Mouse (Mus musculus): ENCODE data around the gene Ifi209.
A peak's percentile ranks its signal among the peaks of the same experiment; 100 is the strongest.
"Not testable (repeated sequence)": the region's sequence is repeated elsewhere in the genome, so short reads cannot be mapped to it uniquely, and the experiment has no call there.

The Ifi209 gene

DNA sequence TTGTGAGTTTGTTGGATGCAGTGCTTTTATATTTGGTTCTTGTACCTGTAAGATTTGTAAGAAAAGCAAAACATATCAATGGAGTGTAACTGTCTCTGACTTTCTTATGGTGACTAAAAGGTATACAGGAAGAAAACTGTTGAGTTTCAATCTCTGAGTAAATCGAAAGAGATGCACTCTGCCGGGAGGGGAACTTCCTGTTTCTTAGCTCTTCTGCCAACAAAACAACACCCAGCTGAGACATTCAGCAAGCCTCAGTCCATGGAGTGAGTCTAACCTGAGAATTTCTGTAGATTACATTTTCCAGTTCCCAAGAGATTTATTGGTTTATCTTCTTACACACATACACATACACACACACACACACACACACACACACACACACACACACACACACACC lies at the start of gene Ifi209:
TSS of gene Ifi209 (plus strand) at position 296 of the 400 bp plus-strand sequence.
- peak; percentile 6 to 26 for DNase-seq (ENCODE audit: low spot score in 2 of 2)

GRCm38 (mm10) chr1:173589698-173590097 lies 41.0 kb upstream of the Ifi209 start:
- not testable (repeated sequence) for DNase-seq (ENCODE audit: low spot score in 2 of 2)

DNA sequence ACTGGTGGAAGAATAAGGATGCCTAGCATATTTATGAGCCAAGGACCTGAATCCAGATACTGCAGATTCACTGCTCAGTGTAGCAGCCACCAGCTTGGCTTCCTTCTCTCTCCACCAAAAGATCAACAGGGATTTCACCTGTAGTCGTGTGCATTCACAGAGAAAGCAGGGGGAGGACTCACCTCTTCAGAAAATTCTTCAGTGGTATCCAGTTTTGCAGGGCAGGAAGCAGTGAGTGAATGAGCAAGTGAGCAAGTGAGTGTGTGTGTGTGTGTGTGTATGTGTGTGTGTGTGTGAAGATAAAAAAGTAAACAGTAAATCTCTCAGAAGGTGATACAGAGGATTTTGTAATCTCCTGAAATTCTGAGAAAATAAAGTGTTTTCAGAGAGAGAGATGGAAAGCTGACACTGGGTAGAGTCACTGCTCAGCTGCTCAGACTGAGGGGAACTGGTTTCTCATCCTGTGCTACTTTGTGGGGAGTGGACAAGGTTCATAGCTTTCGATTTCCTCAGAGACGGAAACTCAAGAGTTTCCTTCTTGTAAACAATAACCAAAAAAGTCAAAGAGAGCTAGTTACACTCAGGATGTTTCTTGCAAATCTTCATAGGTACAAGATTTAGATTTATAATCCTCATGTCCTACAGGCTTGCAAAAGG lies 31.8 kb upstream of the Ifi209 start, which contains the start of gene Ifi213:
TSS of gene Ifi213 (minus strand) at position 437 of the 657 bp plus-strand sequence.
- DNase-seq (ENCODE audit: low spot score in 2 of 2): not testable (repeated sequence)

- DNase-seq (ENCODE audit: low spot score in 2 of 2): not testable (repeated sequence)
Observed at GRCm38 (mm10) chr1:173610291-173610690, 20.4 kb upstream of the Ifi209 start.

DNA sequence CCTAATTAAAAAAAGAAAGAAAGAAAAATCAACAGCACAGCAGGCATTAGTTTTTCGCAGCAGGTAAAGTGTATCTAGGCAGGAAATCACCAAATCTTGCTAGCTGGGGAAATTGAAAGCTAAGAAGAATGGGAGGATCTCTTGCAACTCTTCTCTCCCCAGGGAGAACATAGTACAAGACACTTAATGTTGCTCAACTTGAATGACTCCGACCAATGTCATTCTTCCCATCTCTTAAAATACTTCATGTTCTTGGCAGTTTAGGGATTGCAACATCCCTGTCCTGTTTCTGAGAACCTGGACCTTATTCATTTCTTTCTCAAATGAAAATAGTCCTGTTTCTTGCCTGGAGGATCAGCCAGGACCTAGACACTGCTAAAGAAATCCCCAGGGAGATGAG lies 8.5 kb upstream of the Ifi209 start:
- DNase-seq (ENCODE audit: low spot score in 2 of 2): not testable (repeated sequence)

DNA sequence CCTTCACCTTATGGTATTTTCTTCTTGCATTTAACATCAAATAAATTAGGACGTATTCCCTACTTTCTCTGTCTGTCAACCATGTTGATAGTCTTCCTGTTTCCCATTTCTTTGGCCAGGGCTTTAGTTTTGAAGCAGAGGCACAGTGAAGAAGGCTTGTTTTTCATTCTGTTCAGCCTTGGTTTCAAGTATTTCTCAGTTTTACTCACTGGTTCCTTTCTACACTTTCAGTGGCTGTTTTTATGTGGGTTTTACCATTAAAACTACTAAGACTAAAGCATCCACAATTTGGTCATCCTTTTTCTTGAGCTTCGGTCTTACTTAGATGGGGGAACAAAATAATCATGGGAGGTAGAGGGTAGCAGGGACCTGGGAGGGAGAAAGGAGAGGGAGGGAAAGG lies 6.7 kb upstream of the Ifi209 start:
- DNase-seq (ENCODE audit: low spot score in 2 of 2): no peak

GRCm38 (mm10) chr1:173626686-173627085 lies 4.0 kb upstream of the Ifi209 start:
- no peak for DNase-seq (ENCODE audit: low spot score in 2 of 2)

GRCm38 (mm10) chr1:173633969-173634645 lies 3.4 kb downstream of the Ifi209 start:
- no peak for DNase-seq (ENCODE audit: low spot score in 2 of 2)

DNA sequence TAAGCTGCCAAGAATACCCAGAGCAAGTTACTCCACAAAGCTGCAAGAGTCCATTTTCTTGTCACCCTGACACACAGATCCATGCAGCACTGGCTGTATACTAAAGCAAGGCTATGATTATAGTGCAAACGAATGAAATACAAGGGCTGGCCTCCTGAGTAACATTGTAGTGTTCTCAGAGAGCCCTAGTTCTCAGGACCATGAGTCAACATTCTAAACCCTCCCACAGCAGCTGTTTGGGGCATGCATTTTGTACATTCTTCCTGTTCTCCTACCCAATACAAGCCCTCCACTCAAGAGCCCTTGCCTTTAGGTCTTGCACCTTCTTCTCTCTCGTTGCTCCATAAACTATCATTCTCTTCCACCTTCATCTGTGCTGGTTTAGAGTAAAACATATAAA lies 14.7 kb downstream of the Ifi209 start:
- no peak for DNase-seq (ENCODE audit: low spot score in 2 of 2)

GRCm38 (mm10) chr1:173657973-173658372 lies 27.3 kb downstream of the Ifi209 start:
- no peak for DNase-seq (ENCODE audit: low spot score in 2 of 2)

DNA sequence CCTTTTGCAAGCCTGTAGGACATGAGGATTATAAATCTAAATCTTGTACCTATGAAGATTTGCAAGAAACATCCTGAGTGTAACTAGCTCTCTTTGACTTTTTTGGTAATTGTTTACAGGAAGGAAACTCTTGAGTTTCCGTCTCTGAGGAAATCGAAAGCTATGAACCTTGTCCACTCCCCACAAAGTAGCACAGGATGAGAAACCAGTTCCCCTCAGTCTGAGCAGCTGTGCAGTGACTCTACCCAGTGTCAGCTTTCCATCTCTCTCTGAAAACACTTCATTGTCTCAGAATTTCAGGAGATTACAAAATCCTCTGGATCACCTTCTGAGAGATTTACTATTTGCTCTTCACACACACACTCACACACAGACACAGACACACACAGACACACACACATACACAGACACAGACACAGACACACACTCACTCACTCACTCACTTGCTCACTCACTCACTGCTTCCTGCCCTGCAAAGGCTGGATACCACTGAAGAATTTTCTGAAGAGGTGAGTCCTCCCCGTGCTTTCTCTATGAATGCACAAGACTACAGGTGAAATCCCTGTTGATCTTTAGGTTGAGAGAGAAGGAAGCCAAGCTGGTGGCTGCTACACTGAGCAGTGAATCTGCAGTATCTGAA lies 42.9 kb downstream of the Ifi209 start, which contains the start of gene Ifi208:
TSS of gene Ifi208 (plus strand) at position 218 of the 640 bp plus-strand sequence.
- DNase-seq (ENCODE audit: low spot score in 2 of 2): peak in 1 of 2 experiments; percentile 13

- DNase-seq (ENCODE audit: low spot score in 2 of 2): peak in 1 of 2 experiments; percentile 9
Observed at GRCm38 (mm10) chr1:173678605-173679004, 47.9 kb downstream of the Ifi209 start.

DNA sequence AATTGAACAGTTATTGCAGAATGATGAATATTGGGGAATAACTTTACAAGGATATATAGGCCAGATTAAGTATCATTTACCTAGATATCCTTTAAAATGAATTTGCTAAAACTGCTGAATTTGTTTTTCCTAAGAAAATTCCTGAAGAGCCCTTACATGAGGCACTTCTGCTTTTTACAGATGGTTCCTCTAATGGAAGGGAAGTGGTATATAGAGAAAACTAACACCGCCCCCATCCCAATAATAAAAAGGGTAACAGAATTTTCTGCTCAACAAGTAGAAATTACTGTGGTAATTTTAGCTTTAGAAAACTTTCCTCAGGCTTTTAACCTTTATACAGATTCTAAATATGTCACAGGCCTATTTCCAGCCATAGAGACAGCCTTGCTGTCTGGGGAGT lies 63.6 kb downstream of the Ifi209 start:
- no peak for DNase-seq (ENCODE audit: low spot score in 2 of 2)
